Mouse (Mus musculus): ENCODE data around the gene Fam214a. TPM values are rescaled to one million over a fixed set of nuclear protein-coding genes. Genes with fewer than 3 reads are reported as not detected.

The Fam214a gene
- total RNA-seq, 1 experiment from 2014 or later = 101 TPM

DNA sequence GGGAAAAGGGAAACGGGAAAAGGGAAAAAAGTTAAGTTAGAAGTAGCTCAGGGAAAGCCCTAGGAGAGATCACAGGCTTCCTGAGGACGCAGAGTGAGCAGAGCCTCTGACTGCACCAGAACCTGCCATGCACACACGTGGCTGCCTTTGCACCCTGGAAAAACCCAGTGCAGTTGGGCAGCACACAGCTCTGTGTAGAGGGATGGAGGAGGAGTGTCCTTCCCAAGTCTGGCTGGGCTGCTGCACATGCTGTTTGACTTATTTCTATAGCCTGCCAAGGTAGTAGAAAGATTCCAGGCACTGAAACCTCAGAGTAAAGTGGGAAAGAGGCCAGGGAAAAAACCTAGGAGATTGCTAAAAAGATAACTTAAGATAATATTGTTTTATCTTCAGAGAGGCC, 49.6 kb downstream of the Fam214a start:
- no peak for ATAC-seq (ENCODE audit: extremely low read depth, insufficient number of reproducible peaks, low FRiP score, poor library complexity, severe bottlenecking)

DNA sequence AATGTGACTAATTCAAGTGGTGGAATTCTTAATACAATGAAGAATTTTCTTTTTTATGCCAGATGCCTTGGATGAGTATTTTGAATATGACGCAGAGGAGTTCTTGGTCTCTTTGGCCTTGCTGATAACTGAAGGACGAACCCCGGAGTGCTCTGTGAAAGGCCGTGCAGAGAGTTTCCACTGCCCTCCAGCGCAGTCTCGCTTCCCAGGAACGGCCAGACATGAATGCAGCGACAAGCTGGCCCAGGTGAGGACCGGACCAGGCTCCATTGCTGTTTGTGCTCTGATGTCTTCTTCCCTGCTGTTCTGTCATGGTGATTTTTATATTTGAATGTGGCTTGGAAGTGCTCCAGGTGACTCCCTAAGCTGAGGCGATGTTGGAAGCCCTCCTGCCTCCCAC, 51.5 kb downstream of the Fam214a start:
- ATAC-seq (ENCODE audit: extremely low read depth, insufficient number of reproducible peaks, low FRiP score, poor library complexity, severe bottlenecking) = no peak

DNA sequence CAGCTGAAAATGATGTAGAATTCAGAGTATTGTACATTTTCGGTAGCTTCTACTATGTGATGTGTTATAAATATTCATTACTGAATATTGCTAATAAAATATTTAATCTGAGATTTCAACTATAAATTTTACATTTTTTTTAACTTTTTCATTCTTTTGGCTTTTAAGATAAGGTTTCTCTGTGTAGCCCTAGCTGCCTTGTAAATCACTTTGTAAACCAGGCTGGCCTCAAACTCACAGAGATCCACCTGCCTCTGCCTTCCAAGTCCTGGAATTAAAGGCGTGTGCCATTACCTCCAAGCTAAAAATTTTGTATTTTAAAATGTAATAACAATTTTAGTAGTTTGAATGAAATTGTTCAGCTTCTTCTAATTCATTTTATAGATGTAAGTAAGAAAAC, 63.9 kb downstream of the Fam214a start:
- ATAC-seq (ENCODE audit: extremely low read depth, insufficient number of reproducible peaks, low FRiP score, poor library complexity, severe bottlenecking) = no peak

DNA sequence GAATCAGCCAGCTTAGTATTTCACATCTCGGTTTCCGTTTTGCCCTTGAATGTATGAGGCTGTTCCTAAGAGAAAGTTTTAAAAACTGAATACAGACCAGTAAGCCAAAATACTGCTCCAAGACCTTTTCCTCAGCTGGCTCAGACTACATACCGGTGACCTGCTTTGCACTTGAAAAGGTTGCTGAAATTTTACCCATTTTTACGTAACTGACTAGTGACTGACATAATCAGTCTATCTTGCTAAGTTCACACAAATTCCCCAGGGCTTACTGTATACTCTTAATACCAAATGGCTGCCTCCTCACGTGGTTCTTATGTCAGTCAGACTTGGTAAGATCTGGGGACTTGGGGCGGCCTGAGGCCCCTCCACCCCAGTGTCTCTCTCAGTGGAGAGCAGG, 66.5 kb downstream of the Fam214a start:
- ATAC-seq (ENCODE audit: extremely low read depth, insufficient number of reproducible peaks, low FRiP score, poor library complexity, severe bottlenecking) = no peak

DNA sequence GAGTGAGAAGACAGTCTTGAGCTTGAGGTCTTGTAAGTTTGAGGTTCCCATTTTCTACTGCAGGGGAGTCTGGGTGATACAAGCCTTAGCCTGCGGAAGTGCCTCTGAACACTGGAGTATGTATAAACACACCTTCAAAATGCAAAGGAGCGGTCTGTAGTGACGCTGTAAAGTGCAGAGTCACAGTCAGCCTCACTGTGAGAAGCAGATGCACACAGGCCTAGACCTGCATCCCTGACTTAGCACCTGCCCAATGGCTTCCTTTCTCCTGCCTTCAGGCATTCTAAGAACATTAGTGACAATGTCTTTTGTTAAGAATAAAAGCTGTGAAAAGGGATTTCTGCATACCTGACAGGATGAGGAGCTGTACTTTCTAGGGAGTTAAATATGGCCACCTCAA, 66.9 kb downstream of the Fam214a start:
- no peak for ATAC-seq (ENCODE audit: extremely low read depth, insufficient number of reproducible peaks, low FRiP score, poor library complexity, severe bottlenecking)

DNA sequence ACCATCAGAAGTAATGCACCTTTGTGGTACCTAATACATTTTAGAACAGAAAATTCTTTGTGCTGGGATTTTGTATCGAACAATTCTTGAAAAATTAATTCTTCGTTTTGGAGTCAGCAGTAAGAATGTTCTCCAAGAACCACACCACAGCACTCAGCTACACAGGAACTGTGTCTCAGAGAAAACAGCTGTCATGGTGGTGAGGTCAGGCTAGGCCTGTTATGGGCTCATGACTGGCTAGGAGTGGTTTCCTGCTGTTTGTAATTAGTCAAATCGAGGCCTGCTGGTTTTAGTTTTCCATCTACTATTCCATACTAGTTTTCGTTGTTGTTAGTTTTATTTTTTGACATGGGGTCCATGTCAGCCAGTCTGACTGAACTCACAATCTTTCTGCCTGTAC, 67.9 kb downstream of the Fam214a start:
- ATAC-seq (ENCODE audit: extremely low read depth, insufficient number of reproducible peaks, low FRiP score, poor library complexity, severe bottlenecking) = no peak

DNA sequence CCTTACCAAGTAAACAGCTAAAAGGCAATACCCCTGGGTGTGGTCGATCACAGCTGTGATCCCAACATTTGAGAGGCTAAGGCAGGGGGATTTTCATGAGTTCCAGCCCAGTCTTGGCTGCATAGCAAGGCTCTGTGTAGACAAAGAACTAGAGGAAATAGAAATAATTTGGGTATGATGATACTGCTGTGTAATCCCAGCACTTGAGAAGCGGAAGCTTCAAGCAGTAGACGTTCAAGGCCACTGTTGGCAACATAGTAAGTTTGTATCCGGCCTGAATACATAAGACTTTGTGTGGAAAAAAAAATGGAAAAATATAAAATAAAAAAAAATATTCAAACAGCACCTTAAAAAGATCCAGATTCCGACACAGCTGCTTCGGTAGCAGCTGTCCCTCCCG, 69.9 kb downstream of the Fam214a start:
- ATAC-seq (ENCODE audit: extremely low read depth, insufficient number of reproducible peaks, low FRiP score, poor library complexity, severe bottlenecking) = no peak

DNA sequence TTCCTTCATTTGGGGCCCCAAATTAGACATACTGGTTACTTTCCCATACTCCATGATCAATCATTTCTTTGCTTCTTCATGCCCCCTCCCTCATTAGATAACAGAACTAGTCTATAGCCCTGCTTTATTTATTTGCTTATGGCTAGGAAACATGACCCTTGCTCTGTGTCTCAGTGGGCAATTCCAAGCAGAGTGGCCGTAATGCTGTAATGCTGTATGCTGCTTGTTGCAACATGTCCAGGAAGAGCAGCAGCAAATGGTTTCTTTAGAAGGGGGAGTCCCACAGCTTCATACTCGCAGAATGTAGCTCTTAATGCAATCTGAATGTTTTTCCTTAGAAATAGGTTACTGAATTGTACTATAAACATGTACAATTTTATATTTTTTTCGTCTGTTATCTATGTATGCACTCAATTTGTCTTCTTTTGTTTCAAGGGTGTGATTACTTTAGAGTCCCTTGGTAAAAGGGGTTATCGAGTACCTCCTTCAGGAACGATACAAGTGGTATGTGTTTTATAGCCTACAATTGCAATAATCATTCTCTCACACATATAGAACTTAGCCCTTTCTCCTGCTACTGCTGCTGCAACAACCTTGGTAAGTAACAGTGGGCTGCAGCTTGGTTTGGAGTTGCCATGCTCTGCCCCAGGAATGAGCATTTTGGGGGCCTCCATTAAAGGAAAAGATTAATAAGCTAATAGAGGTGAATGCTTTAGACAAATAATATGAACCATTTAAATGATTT, 70.6 kb downstream of the Fam214a start:
- no peak for ATAC-seq (ENCODE audit: extremely low read depth, insufficient number of reproducible peaks, low FRiP score, poor library complexity, severe bottlenecking)

DNA sequence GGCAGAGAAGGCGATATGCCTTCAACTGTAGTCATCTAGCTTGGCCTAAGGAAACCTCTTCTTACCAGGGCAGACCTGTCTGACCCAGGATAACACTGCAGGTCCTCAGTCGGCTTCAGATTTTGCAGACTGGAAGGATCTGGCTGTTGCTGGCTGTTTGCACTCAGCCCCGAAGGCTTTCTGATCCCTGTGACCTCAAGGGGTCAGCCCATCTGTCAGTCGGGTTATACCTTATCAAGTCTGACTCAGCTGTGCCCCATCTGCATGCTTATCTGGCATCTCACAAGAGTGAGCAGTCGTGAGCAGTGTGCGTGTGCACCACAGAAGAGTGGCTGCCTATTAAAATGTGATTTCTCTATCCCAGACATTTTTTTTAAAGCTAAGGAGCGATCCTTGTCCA, 71.4 kb downstream of the Fam214a start:
- ATAC-seq (ENCODE audit: extremely low read depth, insufficient number of reproducible peaks, low FRiP score, poor library complexity, severe bottlenecking) = no peak

DNA sequence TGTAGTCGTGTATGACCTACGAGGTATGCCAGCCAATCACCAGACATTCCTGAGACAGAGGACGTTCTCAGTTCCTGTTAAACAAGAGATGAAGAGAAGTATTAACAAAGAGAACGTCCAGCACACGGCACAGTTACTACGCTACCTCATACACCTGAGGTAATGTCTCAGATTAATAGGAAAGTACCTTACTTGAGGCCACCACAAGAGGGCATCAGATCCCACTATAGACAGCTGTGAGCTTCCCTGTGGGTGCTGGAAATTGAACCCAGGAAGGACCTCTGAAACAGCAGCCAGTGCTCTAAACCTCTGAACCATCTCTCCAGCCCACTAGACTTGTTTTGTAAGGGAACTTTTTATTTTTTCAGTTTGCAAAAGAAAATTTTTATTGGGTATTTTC, 73.0 kb downstream of the Fam214a start:
- peak; percentile 55; the same call in 1 of the 2 replicates for ATAC-seq (ENCODE audit: extremely low read depth, insufficient number of reproducible peaks, low FRiP score, poor library complexity, severe bottlenecking)

DNA sequence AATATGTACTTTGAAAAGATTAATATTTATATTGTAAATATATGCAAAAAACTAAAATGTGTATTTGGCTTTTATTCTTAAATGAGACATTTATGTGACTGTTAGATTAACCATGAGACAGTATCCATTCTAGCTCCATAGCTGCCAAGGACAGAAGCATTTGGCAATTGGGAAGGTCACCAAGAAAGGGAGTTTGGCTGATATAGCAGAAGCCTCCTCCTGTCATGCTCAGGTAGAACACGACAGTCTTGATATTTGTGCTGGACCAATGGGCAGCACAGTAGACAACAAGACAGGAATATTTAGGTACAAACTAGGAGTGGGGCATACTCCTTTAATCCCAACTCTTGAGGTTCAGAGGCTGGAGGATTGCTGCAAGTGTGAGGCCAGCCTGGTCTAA, 79.7 kb downstream of the Fam214a start:
- no peak for ATAC-seq (ENCODE audit: extremely low read depth, insufficient number of reproducible peaks, low FRiP score, poor library complexity, severe bottlenecking)

DNA sequence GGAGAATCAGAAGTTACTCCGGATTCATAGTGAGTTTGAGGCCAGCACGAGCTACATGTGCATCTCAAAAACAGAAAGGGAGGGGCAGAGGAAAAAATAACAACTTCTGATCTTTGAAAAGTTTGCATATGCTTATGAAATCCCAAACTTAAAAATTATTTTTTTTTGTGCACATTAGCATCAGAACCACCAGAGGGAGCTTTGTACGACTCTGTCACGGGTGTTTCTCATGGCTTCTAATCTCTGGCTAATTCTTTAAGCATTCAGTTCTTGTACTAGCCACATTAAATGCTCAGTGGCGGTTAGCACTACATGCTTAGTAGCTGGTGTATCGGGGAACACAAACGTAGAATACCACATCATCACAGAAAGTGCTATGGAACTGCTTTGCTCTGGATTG, 80.5 kb downstream of the Fam214a start:
- ATAC-seq (ENCODE audit: extremely low read depth, insufficient number of reproducible peaks, low FRiP score, poor library complexity, severe bottlenecking) = no peak

DNA sequence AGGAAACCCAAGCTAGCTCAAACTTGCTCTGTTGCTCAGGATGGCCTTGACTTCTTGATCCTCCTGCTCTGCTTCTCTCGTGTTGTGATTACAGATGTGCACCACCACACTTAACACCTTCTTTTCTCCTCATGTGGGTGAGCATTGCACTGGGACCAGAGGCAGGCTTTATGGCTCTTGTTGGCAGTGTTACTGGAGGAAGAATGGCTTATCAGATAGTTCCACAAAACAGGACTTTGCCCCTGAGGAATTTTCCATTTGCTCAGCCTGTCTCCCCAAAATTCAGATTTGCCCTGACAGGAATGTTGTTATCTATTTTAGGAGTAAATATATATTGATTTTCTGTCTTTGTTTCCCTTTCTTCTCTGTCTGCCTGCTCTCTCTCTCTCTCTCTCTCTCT, 82.0 kb downstream of the Fam214a start:
- ATAC-seq (ENCODE audit: extremely low read depth, insufficient number of reproducible peaks, low FRiP score, poor library complexity, severe bottlenecking) = no peak

DNA sequence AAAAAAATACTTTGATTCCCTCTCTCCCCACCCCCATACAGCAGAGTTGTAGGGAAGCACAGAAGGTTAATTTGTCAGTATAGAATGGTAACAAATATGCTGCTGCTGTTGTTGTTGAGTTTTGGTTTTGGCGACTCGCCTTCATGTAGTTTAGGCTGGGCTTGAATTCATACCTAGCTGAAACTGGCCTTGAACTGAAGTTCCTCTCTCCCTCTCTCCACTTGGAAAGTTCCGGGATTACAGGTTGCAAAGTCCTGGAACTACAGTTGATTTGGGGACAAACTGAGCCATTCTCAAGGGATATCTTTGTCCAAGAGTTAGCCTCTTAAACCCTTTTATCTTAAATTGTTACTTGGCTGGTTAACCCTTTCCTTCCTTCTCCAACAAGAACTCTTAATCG, 83.3 kb downstream of the Fam214a start:
- no peak for ATAC-seq (ENCODE audit: extremely low read depth, insufficient number of reproducible peaks, low FRiP score, poor library complexity, severe bottlenecking)

DNA sequence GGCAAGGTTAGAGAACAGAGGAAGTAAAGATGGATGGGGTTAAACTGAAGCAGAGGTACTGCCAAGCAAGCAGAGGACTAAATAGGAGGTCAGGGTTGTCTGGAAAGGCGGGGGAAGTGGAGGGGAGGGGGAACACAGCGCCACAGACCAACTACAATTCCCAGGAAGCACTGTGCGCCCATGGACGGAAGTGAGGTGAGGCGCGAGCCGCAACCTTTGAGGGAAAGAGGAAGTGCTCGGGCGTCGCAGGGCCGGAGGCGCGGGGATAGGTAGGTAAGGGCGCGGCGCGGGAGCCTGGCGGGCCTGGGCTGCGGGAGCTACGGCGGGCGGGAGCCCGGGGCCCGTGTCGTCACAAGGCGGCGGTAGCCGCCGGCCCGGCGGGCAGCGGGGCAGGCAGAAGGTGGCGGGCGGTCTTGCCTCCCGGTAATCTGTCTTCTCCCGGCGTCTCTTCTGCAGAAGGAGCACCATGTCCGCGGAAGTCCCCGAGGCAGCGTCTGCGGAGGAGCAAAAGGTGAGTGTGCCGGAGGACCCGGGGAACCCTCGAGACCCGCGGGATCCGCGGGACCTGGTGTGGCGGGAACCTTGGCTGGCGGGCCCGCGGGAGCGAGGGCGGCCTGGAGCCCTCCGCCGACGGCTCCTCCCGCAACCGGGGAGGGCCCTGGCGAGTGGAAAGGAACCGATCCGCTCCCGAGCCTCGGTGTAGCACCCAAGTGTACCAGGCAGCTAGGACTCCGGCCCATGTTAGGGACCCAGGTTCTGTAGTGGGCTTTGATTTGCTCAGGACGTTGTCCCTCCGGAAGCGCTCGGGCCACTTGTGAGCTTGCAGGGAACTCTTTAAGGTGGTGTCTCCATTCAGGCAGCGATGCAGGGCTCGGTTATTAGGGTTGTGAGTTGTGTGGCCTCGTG, 85.0 kb downstream of the Fam214a start, which contains the start of gene Arpp19:
Gene Arpp19 (plus strand): TSS at position 164 of the 906 bp plus-strand sequence.
- peak; percentile 97 for ATAC-seq (ENCODE audit: extremely low read depth, insufficient number of reproducible peaks, low FRiP score, poor library complexity, severe bottlenecking)

DNA sequence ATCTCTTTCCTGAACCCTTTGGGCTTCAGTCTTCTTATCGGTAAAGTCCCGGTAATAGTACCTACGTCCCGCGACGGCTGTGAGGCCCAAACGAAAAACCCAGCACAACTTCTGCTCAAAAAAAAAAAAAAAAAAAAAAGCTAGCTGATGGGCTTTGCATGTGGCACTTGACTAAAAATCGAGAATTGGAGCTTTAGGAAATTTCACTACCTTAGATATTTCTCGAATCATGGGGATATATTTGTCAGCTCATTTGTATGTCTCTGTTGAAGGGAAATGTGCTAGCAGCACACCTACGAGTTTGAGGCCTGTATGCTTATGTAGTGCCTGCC, 85.6 kb downstream of the Fam214a start:
- ATAC-seq (ENCODE audit: extremely low read depth, insufficient number of reproducible peaks, low FRiP score, poor library complexity, severe bottlenecking) = no peak

DNA sequence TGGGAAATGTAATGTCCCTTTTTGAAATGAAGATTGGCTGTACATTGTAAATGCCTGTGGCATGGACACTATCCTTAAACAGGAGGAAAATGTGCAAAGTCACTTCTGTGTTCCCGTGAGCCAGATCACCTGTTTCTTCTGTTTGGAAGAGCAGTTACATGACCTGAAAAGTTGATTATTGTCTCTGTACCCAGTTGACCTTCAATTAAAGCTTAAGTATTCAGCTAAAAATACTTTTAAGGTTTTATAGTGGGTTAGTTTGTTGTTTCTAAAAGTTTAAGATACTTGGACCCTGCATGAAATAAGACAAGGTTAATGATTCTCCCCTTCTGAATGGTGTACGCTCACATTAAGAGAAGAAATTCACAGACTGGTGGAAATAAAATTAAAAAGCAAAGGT, 87.9 kb downstream of the Fam214a start:
- ATAC-seq (ENCODE audit: extremely low read depth, insufficient number of reproducible peaks, low FRiP score, poor library complexity, severe bottlenecking) = no peak

DNA sequence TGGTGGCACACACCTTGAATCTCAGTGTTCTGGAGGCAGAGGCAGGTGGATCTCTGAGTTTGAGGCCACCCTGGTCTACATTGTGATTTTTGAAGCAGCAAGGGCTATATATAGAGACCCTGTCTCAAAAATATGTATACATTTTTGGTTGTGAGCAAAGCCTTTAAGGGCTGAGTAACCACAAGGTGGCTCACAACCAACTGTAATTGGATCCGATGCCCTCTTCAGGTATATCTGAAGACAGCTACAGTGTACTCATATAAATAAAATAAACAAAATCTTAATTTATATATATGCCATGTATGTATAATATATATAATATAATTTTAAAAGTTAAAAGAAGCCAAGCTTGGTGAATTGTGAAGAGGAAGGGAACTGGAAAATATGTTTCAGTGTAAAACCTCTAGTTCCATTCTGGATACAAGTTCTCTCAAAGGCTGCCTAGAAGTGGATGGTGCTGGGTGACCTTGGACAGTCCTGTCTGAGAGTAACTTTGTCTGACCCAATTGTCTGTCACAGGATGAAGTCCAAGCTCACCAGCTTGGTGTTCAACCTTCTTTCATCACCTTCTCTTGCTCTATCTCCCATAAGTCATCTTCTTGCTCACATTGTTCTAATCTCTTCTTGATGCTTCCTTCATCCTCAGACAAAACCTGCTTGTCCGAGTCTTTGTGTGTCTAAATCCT, 89.3 kb downstream of the Fam214a start:
- ATAC-seq (ENCODE audit: extremely low read depth, insufficient number of reproducible peaks, low FRiP score, poor library complexity, severe bottlenecking) = no peak

DNA sequence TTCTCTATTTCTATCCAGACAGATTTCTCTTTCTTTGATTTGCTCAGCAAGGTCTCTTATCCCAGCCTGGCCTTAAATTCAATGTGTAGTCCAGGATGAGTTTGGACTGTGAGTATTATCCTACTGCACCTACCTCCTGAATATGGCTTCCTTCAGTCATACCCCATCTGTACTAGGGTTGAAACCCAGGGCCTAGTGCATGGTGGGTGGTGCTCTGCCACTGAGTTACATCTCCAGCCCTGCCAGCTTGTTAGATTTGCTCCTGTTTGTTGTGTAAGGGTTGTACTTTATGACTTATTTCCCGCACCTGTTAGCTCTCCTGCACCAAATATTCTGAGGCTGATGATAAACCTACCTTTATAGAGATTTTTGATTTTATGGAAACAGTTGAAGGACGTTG, 90.5 kb downstream of the Fam214a start:
- ATAC-seq (ENCODE audit: extremely low read depth, insufficient number of reproducible peaks, low FRiP score, poor library complexity, severe bottlenecking) = no peak

DNA sequence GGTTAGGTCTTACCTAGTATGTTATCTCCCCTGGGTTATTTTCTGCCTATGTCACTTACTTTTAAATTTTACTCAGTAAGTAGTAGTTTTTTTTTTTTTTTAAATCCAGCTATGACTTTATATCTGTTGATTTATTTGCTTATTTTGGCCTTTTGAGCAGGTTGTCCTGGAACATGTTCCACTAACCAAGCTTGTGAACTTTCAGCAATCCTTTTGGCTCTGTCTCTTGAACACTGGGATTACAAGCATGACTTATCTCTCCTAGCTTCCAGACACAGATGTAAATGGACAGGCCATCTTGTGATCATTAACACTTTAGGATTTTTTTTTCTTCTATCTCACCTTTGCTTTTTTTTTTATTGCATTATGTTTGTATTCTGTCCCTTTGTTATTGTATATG, 94.4 kb downstream of the Fam214a start:
- ATAC-seq (ENCODE audit: extremely low read depth, insufficient number of reproducible peaks, low FRiP score, poor library complexity, severe bottlenecking) = no peak

Measured in neutrophil, adult 5-6 weeks (primary cell).